Mouse (Mus musculus): ENCODE data around the gene Smarca4.
A peak's percentile ranks its signal among the peaks of the same experiment; 100 is the strongest.
"Not testable (repeated sequence)": the region's sequence is repeated elsewhere in the genome, so short reads cannot be mapped to it uniquely, and the experiment has no call there.

Gene Smarca4

DNA sequence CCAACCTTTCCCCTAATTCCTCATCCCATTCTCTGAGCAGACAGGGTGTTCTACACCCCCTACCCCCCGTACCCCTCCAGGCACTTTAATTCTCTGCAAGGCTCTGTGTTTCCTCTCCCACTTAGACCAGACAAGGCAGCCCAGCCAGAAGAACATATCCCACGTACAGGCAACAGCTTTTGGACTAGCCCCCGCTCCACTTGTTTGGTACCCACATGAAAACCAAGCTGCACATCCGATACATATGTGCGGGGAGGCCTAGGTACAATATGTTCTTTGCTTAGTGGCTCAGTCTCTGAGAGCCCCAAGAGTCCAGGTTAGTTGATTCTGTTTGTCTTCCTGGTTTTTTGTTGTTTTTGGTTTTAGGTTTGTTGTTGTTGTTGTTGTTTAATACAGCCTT lies 46.1 kb downstream of the Smarca4 start:
- no peak for DNase-seq (ENCODE audit: low spot score)

DNA sequence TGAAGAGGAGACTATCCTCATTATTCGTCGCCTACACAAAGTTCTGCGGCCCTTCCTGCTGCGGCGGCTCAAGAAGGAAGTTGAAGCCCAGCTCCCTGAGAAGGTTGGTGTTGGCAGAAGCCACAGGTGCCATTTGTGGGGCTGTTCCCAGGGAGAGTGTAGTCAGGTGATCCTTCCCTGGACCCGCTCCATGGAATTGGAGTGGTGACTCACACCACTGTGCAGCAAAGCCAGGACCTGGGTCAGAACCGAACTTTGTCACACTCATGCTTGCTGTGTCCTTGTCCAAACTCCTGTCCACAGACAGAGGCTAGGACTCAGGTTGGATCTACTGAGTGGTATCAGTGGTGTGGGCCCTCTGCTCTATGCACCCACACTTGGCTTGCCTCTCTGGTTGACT lies 53.0 kb downstream of the Smarca4 start:
- no peak for DNase-seq (ENCODE audit: low spot score)

DNA sequence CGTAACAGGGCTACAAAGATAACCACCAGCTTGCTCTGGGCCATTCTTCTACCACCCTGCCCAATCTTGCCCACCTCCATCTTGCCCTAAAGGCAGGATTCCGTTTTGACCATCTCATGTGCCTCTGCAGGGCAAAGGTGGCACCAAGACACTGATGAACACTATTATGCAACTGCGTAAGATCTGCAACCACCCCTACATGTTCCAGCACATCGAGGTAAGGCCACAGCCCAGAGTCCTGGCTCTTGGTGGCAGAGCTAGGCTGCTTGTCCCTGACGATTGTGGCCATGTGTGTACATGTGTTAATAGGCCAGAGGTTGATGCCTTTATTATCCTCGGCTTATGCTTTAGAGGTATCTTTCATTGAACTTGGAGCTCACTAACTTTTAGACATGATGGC lies 54.4 kb downstream of the Smarca4 start:
- DNase-seq (ENCODE audit: low spot score), result no peak

DNA sequence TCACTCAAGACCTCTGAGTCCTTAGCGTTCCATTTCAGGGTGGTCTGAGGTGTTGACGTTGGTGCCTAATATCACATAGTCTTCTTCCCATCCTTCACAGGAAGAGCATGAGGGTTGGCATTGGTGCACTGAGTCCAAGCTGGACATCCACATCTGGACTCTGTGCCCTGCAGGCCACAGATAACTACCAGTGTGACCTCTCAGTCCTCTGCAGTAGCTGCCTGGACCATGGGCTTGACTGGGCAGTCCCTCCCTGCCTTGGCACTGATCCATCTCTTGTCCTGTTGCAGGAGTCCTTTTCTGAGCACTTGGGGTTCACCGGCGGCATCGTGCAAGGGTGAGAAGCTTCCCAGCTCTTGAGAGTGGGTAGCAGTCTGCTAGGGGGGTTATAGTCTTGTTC lies 55.8 kb downstream of the Smarca4 start:
- DNase-seq (ENCODE audit: low spot score), result no peak

DNA sequence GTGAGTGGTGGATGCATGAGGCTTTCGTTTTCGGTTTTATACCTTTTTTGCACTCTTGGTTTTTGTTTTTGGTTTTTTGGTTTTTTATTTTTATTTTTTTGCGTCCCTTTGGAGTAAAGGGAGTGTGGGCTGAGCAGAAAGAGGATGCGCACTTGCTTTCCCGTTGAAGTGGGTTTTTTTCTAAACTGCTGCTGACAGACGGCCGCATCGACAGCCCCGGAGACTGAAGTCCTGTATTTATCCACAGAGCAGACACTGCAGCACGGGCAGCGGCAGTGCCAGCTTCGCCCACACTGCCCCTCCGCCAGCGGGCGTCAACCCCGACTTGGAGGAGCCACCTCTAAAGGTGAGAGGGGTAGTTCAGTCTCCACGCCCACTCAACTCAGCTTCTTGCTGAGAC lies 61.7 kb downstream of the Smarca4 start:
- no peak for DNase-seq (ENCODE audit: low spot score)

DNA sequence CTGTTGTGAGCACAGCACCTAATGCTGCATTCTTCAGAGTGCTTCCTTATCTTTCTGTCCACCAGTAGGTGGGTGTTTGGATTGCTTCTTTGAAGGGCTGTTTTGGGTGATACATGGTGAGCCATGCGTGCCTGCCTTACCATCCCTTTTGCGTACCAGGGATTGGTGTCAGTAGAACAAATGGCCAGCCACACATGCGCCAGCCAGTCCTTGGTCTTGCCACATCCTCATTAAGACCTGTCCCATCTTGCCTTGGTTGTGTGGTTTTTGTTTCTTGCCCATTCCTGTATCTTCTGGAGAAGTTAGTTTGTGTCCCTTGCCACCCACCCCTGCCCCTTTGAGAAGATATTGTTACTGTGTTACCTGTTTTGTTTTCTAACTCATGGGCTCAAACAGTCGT lies 64.5 kb downstream of the Smarca4 start:
- no peak for DNase-seq (ENCODE audit: low spot score)

DNA sequence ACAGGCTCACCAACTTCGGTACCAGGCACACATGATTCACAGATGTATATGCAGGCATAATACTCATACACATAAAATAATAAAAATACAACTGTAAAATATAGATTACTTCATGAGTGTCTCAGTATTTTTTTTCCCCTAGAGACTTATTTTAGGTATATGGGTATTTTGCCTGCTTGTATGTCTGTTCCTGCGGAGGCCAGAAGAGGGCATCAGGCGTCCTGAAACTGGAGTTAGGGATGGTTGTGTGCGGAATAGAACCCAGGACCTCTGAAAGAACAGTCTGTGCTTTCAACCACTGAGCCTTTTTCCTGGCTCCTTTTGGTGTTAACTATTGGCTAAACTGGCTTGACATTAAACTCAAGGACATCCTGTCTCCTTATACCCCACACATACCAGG lies 66.9 kb downstream of the Smarca4 start:
- DNase-seq (ENCODE audit: low spot score), result no peak

DNA sequence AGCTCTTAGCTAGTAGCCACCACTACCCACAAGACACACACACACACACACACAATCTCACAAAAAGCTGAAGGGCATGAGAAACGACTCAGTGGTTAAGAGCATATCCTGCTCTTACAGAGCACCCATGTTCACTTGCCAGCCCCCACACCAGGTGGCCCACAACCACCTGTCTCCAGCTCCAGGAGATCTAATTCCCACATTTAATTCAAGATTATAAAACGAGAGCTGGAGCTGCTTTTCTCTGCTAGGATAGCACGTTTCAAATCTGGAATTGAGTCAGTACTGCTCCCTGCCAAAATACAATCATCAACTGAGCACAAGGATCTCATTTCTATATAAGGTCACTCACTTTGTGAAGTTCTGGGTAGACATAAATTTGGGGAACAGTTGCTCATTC lies 67.9 kb downstream of the Smarca4 start:
- no peak for DNase-seq (ENCODE audit: low spot score)

DNA sequence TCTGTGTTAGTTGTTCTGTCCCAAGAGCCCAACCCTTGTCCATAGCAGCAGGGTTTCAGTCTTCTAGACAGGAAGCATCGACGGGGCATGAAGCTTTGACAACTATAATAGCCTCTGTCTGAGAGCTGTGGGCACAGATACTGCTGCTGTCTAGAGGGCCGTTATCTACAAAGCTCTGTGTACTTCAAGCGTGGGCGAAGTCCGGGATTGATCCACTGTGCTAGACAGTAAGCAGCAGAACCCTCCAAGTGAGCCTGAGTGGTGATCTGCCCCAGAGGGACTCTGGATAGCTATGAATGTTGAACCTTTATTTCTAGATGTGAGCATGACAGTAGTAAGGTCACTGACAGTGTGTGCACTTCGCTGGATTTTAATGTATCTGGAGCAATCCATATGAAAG lies 72.6 kb downstream of the Smarca4 start:
- DNase-seq (ENCODE audit: low spot score), result no peak

DNA sequence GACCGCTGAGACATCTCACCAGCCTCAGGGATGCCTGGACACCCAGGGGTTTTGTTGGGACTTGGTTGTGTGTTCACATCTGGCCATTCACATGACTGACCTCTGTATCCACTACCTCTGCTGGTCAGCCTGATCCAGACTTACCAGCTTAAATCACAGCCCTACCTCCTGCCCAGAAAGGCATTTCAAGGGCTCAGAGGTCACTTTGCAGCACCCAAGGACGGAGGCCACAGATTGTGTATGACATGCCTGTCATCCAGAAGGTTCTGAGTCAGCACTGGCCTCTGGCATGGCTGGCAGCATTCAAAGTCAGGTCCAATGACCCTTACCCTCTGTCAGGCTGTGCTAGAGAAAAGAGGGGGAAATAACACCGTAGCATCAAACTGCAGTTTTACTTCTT lies 74.1 kb downstream of the Smarca4 start:
- no peak for DNase-seq (ENCODE audit: low spot score)

DNA sequence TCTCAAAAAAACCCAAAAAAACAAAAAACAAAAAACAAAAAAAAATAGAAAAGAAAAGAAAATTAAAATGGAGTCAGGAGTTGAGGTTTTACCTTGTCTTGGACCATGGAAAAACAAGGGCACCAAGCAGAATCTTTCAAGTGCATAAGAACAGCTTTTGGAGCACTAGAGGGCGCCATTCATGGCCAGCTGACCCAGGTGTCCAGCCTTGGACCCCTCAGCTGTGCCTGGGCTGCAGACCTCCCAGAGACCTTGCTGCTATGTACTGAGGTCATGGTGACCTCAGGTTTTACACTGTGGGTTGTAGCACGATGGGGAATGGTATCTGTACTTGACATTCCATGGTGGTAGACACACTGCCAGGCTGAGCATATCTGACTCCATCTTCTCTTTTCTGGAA lies 75.9 kb downstream of the Smarca4 start:
- DNase-seq (ENCODE audit: low spot score), result peak; percentile 31

DNA sequence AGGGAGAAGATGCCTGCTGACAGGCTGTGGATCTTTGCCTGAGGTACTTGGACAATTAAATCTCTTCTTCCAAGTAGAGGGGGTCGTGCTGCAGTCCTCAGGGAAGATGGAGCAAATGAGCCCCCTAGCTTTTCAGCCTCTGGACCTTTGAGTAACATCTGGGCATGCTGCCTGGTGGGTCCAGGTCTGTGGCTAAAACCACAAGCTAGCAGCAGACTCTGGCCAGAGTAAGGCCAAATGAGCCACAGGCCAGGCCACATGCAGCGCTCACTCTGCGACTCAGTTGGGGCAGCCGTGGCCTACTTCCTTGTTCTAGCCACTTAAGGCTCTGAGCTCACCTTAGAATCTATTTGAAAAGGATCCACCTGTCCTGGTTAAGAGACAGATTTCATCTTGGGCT lies 76.5 kb downstream of the Smarca4 start:
- no peak for DNase-seq (ENCODE audit: low spot score)

DNA sequence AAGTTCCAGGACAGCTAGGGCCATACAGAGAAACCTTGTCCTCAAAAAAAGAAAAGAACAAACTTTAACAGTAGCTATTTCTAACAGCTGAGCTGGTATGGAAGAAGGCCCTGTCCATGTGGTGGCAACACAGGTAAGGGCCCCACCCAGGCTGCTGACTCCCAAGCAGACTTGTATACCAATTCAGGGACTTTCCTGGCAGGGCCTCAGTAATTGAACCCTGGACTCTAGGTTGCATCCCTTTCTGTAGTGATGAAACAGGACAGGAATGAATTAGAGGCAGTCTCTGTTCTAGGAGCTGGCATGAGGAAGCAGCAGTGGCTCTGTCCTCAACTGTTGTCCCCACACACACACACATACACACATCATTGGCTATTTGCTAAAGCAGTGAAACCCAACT lies 78.1 kb downstream of the Smarca4 start:
- no peak for DNase-seq (ENCODE audit: low spot score)

DNA sequence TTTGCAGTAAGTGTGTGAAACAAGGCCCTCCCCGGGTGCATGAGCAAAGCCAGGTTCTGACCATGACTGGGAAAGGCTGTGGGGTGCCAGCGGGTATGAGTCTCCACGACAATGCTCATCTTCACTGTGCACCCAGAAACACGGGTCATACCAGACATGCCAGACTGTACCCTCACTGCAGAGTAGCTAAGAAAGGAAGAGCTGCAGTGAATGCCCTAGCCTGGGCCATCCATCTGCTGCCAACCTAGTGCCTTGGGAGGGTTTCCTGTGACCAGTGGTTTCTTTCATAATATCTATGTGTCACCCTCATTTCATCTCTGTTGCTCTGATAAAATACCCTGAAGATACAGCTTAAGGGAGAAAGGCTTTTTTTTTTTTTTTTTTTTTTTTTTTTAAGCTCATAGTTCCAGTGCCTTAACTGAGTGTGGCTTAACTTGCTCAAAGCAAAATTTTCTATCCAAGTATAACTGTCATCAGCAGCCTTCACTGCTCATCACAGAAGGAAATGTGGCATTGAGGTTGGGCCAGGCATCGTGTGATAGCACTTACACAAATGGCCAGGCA lies 79.3 kb downstream of the Smarca4 start:
- no peak for DNase-seq (ENCODE audit: low spot score)

DNA sequence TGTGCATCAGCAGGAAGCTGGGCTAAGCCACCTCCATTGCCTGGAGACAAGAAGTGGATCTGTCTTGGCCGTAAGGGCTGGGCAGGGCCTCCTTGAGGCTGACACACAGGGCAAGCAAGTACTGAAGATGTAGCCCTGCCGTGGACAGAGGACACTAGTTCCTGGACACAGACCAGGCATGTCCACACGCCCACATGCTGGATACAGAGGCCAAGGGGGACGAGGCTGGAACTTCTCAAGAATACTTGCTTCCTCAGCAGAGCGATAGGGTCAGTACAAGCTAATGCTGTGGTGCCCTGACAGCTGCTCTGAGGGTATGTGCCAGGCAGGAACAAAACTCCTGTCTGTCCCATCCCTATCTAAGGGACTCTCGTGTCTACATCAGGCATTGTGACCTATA lies 81.2 kb downstream of the Smarca4 start:
- no peak for DNase-seq (ENCODE audit: low spot score)

DNA sequence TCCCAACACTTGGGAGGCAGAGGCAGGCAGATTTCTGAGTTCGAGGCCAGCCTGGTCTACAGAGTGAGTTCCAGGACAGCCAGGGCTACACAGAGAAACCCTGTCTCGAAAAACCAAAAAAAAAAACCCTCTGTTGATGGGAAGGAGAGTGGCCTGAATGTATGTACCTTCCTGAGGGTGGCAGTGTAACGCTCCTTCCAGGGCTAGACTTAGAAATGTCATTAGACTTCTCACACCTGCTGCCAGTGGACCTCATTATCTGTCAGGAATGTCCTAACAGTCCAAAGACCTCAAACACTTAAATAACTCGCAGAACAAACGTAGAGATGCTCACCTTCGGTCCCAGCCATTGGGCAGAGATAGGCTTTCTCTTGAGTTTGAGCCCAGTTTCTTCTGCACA lies 83.3 kb downstream of the Smarca4 start:
- DNase-seq (ENCODE audit: low spot score), result not testable (repeated sequence)

DNA sequence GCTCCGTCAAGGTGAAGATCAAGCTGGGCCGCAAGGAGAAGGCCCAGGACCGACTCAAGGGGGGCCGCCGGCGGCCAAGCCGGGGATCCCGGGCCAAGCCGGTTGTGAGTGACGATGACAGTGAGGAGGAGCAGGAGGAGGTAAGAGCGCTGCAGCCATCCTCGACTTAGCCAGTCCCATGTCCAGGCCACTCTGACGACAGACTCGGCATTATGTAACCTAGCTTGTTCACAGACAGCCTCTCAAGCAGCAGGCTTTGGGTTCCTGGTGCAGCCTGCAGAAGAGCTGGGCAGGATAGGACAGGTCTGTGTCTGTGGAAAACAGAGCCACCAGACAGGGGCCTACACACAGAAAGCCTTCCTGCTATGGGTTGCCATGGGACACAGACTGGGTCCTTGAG lies 85.1 kb downstream of the Smarca4 start:
- DNase-seq (ENCODE audit: low spot score), result no peak

DNA sequence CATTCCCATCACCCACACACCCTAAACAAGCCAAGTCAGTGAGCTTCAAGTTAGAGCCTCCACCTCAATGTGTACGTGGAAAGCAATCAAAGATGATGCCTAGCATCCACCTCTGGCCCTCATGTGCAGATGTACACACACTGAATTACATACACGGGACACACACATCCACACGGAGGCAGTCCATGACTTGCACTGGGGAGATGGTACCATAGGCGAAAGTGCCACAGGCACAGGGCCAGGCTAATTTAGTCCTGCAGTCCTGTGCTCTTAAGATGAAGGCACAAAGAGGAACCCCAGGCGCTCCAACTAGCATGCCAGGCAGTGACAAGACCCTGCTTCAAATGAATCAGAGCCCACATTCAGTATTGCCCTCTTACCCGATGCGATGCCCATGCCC lies 87.5 kb downstream of the Smarca4 start:
- no peak for DNase-seq (ENCODE audit: low spot score)

DNA sequence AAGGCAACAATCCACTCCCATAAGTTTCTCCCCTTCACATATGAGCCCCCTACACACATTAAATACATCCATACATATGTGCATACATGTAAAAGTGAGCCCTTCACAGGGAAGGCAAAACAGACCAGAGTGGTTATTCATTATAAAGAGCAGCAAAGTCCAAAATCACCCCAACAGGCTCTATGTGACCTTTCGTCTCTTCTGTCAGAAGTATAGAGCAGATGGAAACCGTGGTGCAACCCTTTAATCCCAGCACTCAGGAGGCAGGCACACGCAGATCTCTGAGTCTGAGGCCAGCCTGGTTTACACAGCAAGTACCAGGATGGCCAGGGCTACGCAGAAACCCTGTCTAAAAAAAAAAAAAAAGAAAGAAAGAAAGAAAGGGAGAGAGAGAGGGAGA lies 90.1 kb downstream of the Smarca4 start:
- no peak for DNase-seq (ENCODE audit: low spot score)

DNA sequence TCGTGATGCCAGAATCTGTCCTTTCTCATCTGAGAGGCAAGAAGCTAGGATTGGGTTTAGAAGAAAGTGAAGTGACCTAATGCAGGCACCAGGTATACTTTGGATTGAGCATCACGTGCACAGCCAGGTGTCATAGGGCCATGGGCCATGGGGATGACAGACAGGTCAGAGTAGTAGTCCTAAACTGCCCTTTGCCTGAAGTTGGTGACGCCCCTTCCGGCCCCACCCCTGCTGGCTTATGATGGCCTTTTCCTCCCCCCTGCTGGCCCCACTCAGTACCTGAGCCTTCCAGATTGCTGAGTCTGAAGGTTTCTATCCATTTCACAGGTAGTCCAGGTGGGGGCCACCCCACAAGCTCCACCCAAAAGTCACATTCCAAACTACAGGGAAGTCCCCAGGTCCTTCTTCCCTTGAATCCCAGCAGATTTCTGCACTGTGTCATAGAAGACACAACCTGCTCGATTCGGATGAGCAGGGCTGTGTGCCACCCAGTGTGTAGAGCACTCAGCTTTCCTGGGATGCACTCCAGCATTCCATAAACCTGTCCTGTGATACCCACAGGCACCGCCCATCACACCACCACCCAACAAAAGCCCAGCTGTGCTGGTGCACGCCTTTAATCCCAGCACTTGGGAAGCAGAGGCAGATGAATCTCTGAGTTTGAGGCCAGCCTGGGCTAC lies 90.8 kb downstream of the Smarca4 start:
- DNase-seq (ENCODE audit: low spot score), result no peak

DNA sequence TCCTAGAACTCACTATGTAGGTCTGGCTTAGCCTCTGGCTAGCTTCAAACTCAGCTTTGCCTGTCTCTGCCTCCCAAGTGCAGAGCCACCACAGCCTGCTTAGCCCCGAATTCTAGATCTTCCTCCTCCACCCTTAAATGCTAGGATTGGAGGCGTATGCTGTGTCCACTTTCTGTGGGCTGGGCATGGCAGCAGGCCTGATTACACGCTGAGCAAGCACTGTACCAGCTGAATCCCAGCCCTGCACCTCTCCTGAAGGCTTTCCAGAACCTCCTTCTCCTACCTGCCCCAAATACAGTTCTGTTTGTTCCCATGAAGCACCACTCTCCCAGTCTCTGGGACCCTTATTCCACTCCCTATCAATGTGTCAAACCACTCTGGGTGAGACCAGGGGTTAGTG lies 93.4 kb downstream of the Smarca4 start:
- no peak for DNase-seq (ENCODE audit: low spot score)

DNA sequence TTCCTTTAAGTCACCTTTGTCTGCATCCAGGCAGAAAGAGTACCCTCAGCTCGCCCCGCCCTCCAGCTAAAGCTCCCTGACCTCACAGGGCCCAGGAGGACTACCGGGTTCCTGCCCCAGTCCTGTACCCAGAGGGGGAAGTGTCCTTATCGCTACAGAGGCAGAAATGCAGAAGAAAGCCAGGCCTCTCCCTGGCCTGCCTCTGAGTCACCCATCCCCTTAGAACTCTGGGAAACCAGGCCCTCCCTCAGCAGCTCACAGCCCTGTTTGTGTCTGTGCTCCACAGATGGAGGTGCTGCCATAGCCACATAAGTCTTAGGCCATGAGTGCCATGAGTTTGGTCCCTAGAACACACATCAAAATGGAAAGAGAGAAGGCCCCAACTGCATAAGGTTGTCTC lies 99.3 kb downstream of the Smarca4 start:
- DNase-seq (ENCODE audit: low spot score), result peak; percentile 85

DNA sequence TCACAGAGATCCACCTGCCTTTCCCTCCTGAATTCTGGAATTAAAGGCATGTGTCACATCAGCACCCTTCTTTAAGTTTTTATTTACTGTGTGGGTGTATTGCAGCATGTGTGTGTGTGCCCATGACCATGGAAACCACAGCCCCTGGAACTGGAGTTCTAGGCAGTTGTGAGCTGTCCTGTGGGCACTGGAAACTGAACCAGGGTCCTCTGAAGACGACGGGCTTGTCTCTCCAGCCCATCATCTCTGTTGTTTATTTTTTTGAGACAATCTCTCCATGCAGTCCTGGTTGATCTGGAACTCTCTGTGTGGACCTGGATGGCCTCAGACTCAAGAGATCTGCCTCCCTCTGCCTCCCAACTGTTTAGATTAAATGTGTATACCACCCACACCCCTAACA lies 101.0 kb downstream of the Smarca4 start:
- DNase-seq (ENCODE audit: low spot score), result no peak

DNA sequence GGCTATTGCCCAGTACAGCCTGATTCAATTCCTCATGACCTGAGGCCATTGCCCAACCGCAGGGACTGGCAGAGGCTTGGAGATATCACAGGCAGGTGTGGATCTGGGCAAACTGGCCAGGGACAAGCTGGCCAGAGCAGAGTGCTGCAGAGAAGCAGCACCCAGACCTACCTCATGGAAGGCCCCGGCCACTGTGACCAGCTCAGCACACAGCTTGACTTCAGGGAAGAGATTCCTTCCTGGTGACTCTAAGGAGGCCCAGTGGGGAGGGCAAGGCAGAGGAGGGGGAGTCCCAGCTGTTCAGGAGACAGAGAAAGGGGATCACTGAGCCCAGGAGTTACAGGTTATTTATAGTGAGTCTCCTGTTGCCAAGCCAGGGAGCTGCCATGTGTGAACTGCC lies 105.1 kb downstream of the Smarca4 start:
- DNase-seq (ENCODE audit: low spot score), result no peak
